Mouse (Mus musculus) lung, postnatal 0 days (tissue): ENCODE data around the gene Pxk.

ENCODE experiments used
- CTCF ChIP-seq: IDR thresholded peaks from 2 replicates; pipeline ENCODE4 v1.5.1; 2016; ENCODE audit warnings: antibody characterized with exemption, mild to moderate bottlenecking
- EP300 ChIP-seq: IDR thresholded peaks from 2 replicates; pipeline ENCODE4 v1.6.1; 2016; ENCODE audit warnings: antibody characterized with exemption, mild to moderate bottlenecking, control low read depth

- TF ChIP-seq CTCF (no peak), EP300 (no peak)
These were observed 47.9 kb downstream of the Pxk start for GRCm38 (mm10) chr14:8145594-8146558.
